Mouse (Mus musculus): ENCODE results near the gene Lrrc55. TPM values are rescaled to one million over a fixed set of nuclear protein-coding genes. Genes with fewer than 3 reads are reported as not detected.
"Not testable (repeated sequence)": the region's sequence is repeated elsewhere in the genome, so short reads cannot be mapped to it uniquely, and the experiment has no call there.

The Lrrc55 gene
- total RNA-seq (2017) = not detected in 2 replicates

DNA sequence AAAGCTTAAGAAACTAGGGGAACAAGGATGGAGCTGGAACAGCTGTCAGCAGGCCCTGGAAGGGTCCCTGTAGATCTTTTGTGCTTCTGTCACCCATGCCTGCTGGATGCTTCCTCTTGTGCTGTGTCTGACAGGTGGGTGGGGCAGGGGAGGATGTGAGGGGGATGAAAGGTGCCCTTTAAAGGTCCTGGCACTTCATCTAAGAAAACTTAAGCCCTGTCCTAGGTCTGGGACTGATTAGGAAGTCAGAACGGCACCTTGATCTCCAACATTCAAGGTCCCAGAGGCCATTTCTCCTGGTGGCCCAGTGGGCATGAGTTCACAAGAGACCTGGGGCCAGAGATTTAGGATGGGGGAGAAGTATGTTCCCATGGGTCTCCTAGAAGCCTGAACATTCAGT is at the start of gene Lrrc55:
Gene Lrrc55, minus strand, starts transcription at position 297 of the 400 bp plus-strand sequence.
- ATAC-seq (replicated peaks in 1 of 2; ENCODE audit: insufficient read depth in 1 of 2, low FRiP score in 2 of 2, low TSS enrichment in 1 of 2, low read depth in 1 of 2, poor library complexity in 2 of 2, severe bottlenecking in 2 of 2) = no peak

GRCm38 (mm10) chr2:85246506-85247082 is 49.6 kb upstream of the Lrrc55 start:
- ATAC-seq (replicated peaks in 1 of 2; ENCODE audit: insufficient read depth in 1 of 2, low FRiP score in 2 of 2, low TSS enrichment in 1 of 2, low read depth in 1 of 2, poor library complexity in 2 of 2, severe bottlenecking in 2 of 2) = peak; percentile 84 to 92

- no peak for ATAC-seq (replicated peaks in 1 of 2; ENCODE audit: insufficient read depth in 1 of 2, low FRiP score in 2 of 2, low TSS enrichment in 1 of 2, low read depth in 1 of 2, poor library complexity in 2 of 2, severe bottlenecking in 2 of 2)
These were observed 48.7 kb upstream of the Lrrc55 start for GRCm38 (mm10) chr2:85245737-85246136.

GRCm38 (mm10) chr2:85238068-85238667 is 41.2 kb upstream of the Lrrc55 start:
- ATAC-seq (replicated peaks in 1 of 2; ENCODE audit: insufficient read depth in 1 of 2, low FRiP score in 2 of 2, low TSS enrichment in 1 of 2, low read depth in 1 of 2, poor library complexity in 2 of 2, severe bottlenecking in 2 of 2) = no peak

DNA sequence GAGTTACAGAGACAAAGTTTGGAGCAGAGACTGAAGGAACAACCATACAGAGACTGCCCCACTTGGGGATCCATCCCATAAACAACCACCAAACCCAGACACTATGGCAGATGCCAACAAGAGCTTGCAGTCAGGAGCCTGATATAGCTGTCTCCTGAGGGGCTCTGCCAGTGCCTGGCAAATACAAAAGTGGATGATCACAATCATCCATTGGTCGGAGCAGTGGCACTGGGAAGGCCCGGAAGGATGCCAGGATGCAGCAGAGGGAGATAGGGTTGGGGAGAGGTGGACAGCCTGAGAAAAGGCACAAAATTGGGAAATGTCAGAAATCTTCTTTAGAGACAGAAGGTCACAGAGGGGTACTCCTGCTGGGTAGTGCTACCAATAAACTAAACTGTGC is 40.2 kb upstream of the Lrrc55 start:
- not testable (repeated sequence) for ATAC-seq (replicated peaks in 1 of 2; ENCODE audit: insufficient read depth in 1 of 2, low FRiP score in 2 of 2, low TSS enrichment in 1 of 2, low read depth in 1 of 2, poor library complexity in 2 of 2, severe bottlenecking in 2 of 2)

- no peak for ATAC-seq (replicated peaks in 1 of 2; ENCODE audit: insufficient read depth in 1 of 2, low FRiP score in 2 of 2, low TSS enrichment in 1 of 2, low read depth in 1 of 2, poor library complexity in 2 of 2, severe bottlenecking in 2 of 2)
These were observed 33.9 kb upstream of the Lrrc55 start for GRCm38 (mm10) chr2:85230771-85231511.

- ATAC-seq (replicated peaks in 1 of 2; ENCODE audit: insufficient read depth in 1 of 2, low FRiP score in 2 of 2, low TSS enrichment in 1 of 2, low read depth in 1 of 2, poor library complexity in 2 of 2, severe bottlenecking in 2 of 2) = no peak
These were observed 32.6 kb upstream of the Lrrc55 start for GRCm38 (mm10) chr2:85229606-85230005.

GRCm38 (mm10) chr2:85227816-85228335 is 30.9 kb upstream of the Lrrc55 start:
- no peak for ATAC-seq (replicated peaks in 1 of 2; ENCODE audit: insufficient read depth in 1 of 2, low FRiP score in 2 of 2, low TSS enrichment in 1 of 2, low read depth in 1 of 2, poor library complexity in 2 of 2, severe bottlenecking in 2 of 2)

DNA sequence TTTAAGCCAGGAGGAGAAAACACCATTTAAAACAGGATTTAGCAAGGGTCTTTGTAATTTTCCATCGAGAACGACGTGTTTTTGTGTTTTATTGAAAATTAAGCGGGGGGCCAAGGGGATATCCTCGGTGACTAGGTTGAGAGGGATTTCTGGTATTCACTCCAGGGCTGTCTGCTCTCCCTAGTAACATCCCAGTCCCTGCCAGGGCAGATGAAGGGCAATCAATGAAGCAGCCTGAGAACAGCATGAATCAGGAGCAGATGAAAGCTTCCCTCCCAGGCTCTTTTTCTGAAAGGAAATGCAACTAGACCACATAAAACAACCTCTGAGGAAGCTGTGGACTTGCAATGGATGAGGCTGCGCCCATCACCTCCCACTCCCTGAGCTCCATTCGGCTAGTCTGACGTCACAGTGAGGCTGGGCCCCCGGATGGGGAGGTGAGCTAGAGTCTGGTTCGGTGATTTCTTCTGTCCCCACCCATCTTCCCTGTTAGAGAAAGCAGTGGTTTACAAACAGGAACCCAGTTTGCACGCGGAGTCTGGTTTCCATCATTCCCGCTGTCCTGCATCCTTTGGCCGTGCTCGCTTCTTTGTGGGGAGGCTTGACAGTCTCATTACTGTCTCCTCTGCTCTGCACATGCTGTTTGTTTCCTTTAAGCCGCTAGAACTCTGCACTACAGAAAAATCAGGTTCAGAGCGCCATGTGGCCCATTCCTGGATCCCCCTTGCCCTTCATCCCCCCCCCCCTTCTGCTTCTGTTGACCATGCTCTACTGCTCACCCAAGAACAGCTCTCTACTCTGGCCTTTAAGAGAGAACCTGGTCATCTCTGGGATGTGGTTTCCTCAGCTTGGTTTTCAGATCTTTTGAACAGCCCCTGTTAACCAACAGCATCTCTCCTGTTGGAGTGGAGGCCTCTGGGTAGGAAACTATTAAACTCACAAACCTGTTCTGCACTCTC is 27.5 kb upstream of the Lrrc55 start:
- no peak for ATAC-seq (replicated peaks in 1 of 2; ENCODE audit: insufficient read depth in 1 of 2, low FRiP score in 2 of 2, low TSS enrichment in 1 of 2, low read depth in 1 of 2, poor library complexity in 2 of 2, severe bottlenecking in 2 of 2)

- no peak for ATAC-seq (replicated peaks in 1 of 2; ENCODE audit: insufficient read depth in 1 of 2, low FRiP score in 2 of 2, low TSS enrichment in 1 of 2, low read depth in 1 of 2, poor library complexity in 2 of 2, severe bottlenecking in 2 of 2)
These were observed 19.6 kb upstream of the Lrrc55 start for GRCm38 (mm10) chr2:85216606-85217005.

- ATAC-seq (replicated peaks in 1 of 2; ENCODE audit: insufficient read depth in 1 of 2, low FRiP score in 2 of 2, low TSS enrichment in 1 of 2, low read depth in 1 of 2, poor library complexity in 2 of 2, severe bottlenecking in 2 of 2) = no peak
These were observed 16.7 kb upstream of the Lrrc55 start for GRCm38 (mm10) chr2:85213746-85214145.

DNA sequence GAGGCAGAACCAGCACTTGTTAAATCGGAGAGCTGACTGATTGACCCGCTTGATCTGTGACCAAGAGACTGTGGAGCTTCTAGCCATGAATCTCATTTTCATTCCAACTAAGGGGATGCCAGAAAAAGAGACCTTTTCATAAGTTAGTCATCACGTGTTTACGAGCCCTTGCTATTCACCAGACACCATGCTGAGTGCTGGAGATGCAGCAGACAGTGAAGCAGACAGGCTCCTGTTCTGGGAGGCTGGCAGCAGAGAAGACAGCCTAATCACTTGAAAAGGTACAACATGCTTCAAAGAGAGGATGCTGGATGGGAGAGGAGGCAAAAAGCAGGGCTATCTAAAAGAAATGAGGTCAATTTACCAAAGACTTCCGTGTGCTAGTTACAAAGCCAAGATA is 12.3 kb upstream of the Lrrc55 start:
- ATAC-seq (replicated peaks in 1 of 2; ENCODE audit: insufficient read depth in 1 of 2, low FRiP score in 2 of 2, low TSS enrichment in 1 of 2, low read depth in 1 of 2, poor library complexity in 2 of 2, severe bottlenecking in 2 of 2) = no peak

DNA sequence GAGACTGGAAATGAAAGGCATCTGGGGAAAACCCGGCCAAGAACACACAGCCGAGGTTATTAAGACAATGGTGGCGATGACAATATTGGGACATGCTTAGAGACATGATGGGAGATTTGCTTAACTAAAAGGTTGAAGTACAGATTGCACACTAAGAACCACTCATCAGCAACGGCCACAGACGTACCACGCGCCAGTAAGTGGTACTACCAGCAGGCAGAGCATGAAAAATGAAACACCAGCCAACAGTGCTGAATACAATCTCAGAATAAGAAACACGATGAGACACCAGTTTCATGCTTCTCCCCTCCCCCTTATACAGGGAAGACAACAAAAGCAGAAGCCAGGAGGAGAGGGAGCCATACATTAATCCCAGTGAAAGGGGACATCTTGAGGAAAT is 8.2 kb upstream of the Lrrc55 start:
- ATAC-seq (replicated peaks in 1 of 2; ENCODE audit: insufficient read depth in 1 of 2, low FRiP score in 2 of 2, low TSS enrichment in 1 of 2, low read depth in 1 of 2, poor library complexity in 2 of 2, severe bottlenecking in 2 of 2) = no peak

GRCm38 (mm10) chr2:85198011-85198965 is 1.3 kb upstream of the Lrrc55 start:
- ATAC-seq (replicated peaks in 1 of 2; ENCODE audit: insufficient read depth in 1 of 2, low FRiP score in 2 of 2, low TSS enrichment in 1 of 2, low read depth in 1 of 2, poor library complexity in 2 of 2, severe bottlenecking in 2 of 2) = no peak

DNA sequence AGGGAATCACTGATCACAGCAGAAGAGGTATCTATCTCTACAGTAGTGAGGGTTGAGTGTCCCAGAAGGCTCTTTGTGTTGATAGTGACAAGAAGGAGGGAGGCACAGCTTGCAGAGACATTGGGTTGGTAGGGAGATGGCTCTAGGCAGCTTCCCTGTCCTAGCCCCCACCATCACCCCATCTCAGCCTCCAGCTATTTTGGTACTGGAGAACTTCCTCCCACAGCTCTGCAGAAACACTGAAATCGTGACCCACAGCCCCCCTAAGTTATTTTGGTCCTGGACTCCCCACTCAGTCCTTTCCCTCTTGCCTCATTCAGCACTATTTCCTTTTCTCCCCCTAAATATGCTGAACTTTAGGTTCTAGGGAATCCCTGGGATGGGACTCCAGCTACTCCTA is 2.4 kb downstream of the Lrrc55 start:
- ATAC-seq (replicated peaks in 1 of 2; ENCODE audit: insufficient read depth in 1 of 2, low FRiP score in 2 of 2, low TSS enrichment in 1 of 2, low read depth in 1 of 2, poor library complexity in 2 of 2, severe bottlenecking in 2 of 2) = no peak

GRCm38 (mm10) chr2:85187582-85188151 is 9.3 kb downstream of the Lrrc55 start:
- no peak for ATAC-seq (replicated peaks in 1 of 2; ENCODE audit: insufficient read depth in 1 of 2, low FRiP score in 2 of 2, low TSS enrichment in 1 of 2, low read depth in 1 of 2, poor library complexity in 2 of 2, severe bottlenecking in 2 of 2)

All from hematopoietic stem cell, adult 5-6 weeks (primary cell).